Mouse (Mus musculus) activated CD4-positive, CD25-positive, alpha-beta regulatory T cell (primary cell): ENCODE measurements around the gene Trpv2. TPM values are rescaled to one million over a fixed set of nuclear protein-coding genes. Genes with fewer than 3 reads are reported as not detected.

Experiments
- polyA plus RNA-seq, 2 experiments: library from polyadenylated mRNA; unstranded; fragments of 100-300 nt; shearing (Covaris generic); gene quantifications; one replicate each; pipeline ENCODE4 v1.2.1; 2017

Trpv2 gene
- polyA plus RNA-seq = 100 to 1,000 TPM in 1 of 2 experiments, 10 to 100 TPM in 1; 59.7 to 150 TPM

DNA sequence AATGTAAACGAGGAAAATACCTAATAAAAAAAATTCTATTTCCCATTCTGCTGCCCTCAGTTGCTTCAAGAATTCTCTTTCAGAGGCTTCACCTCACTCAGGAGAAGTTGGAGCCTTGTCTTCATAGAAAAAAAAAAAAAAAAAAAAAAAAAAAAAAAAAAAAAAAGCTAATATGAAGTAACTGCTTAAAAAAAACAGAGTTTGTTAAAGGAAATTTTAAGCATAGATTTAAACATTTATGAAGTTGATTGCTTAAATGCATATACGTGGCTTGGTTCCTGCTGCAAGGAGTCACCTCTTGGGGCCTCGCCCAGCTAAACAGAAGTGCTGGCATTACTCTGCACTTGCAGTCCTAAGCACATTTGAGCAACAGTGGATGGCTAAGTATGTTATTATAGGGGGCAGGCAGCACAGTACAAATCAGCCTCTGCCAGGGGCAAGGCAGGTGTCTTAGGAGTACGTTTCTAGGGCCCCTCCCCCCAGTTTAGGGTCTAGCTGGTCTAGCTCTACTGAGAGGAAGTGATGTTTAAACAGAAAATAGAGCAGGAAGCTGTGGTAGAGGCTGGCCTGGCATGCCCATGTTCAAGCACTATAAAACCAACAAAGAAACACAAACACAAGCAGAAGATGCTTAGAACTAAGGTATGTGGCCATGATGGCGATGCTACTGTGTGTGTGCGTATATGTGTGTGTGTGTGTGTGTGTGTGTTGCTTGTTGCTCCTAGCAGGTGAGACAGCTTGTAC is at the start of gene Trpv2:
TSS of gene Trpv2 (plus strand) at position 528 of the 744 bp plus-strand sequence.

GRCm38 (mm10) chr11:62539089-62539890 is 35.0 kb upstream of the Trpv2 start, which contains the start of gene Cenpv:
Cenpv (minus strand) TSS chr11:62539261.

DNA sequence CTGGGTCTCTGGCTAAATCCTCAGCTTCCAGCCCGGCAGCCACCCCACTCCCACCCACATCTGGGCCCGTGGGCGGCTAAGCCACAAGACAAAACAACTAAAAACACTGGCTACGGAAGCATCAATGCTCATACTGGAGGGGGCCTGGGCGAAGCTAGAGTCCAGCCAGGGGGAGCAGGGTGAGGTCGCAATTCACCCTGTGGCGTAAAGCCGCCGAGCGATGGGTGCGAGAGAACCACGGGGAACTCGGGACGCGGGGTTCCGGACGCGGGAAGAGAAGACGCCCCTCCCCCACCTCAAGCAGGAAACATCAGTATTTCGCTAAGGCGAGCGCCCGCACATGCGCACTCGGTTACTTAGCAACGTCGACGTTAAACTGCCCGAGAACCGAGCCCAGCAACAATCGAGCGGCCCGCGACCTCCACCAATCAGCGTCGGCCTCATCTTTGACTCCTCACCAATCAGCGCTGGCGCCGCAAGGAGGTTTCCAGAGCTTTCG is 23.5 kb upstream of the Trpv2 start, which contains the start of gene Ubb:
TSS of gene Ubb (plus strand) at position 445 of the 499 bp plus-strand sequence.

GRCm38 (mm10) chr11:62647661-62648590 is 73.6 kb downstream of the Trpv2 start, which contains the start of gene Lrrc75a:
Lrrc75a (minus strand) TSS chr11:62648523.

GRCm38 (mm10) chr11:62648591-62649391 is 74.5 kb downstream of the Trpv2 start, which contains the start of gene Mmgt2:
Mmgt2 (plus strand) TSS chr11:62648664.

Other genes with a start within 250 kb of the Trpv2 start
- gene Pigl, start 116.0 kb upstream of the Trpv2 start, polyA plus RNA-seq = 10 to 100 TPM in 1 of 2 experiments, 1 to 10 TPM in 1; 7.6 to 12.4 TPM
- 100 to 1,000 TPM; 369 to 394 TPM for gene Ncor1, start 115.9 kb upstream of the Trpv2 start, polyA plus RNA-seq
- gene Cenpv, start 35.2 kb upstream of the Trpv2 start, polyA plus RNA-seq = 10 to 100 TPM in 1 of 2 experiments, 1 to 10 TPM in 1; 7.8 to 12.4 TPM
- gene Ubb, start 23.3 kb upstream of the Trpv2 start, polyA plus RNA-seq = 1,000 to 10,000 TPM; 2,490 to 2,675 TPM
- 1 to 10 TPM; 2.0 to 2.3 TPM for gene Lrrc75a, start 74.0 kb downstream of the Trpv2 start, polyA plus RNA-seq
- 10 to 100 TPM; 42.7 to 51.6 TPM for gene Mmgt2, start 74.2 kb downstream of the Trpv2 start, polyA plus RNA-seq
- 10 to 100 TPM; 15.2 to 31.2 TPM for gene Zfp287, start 157.4 kb downstream of the Trpv2 start, polyA plus RNA-seq
- gene Gm10428, start 178.6 kb downstream of the Trpv2 start, polyA plus RNA-seq = not detected
- 1 to 10 TPM in 1 of 2 experiments, under 1 TPM in 1; 0.98 to 3.0 TPM for gene Zfp286, start 215.0 kb downstream of the Trpv2 start, polyA plus RNA-seq
- gene Trim16, start 245.7 kb downstream of the Trpv2 start, polyA plus RNA-seq = 1 to 10 TPM in 1 of 2 experiments, under 1 TPM in 1; 0.89 to 5.5 TPM